Mouse (Mus musculus) forebrain, embryonic 14.5 days (tissue): ENCODE measurements at regions not wholly inside any gene's neighbourhood (a gene's known extent, or its start where the extent isn't known, plus 50 kb on each side); places are given as distances from the start of the nearest gene placed in this dataset.

Experiments used
- ATAC-seq: fragments of 200-750 bp; cut with Nextera tagmentation; 2 replicates; pipeline ENCODE4 v1.8.0; 2017; ENCODE audit warnings: mild to moderate bottlenecking, moderate library complexity
- DNase-seq: peaks from one replicate; pipeline ENCODE4 v3.0.0-alpha.2; 2015; ENCODE audit warnings: low spot score
- H3K27ac ChIP-seq: fragments of 300-500 bp; sonication (generic); 2 replicates; pipeline ENCODE4 v1.5.1; 2014; ENCODE audit warnings: low read depth, mild to moderate bottlenecking, control low read depth, low read length, moderate library complexity
- H3K27me3 ChIP-seq: fragments of 300-500 bp; sonication (generic); replicated peaks from 2 replicates; pipeline ENCODE4 v1.6.1; 2014; ENCODE audit warnings: low read length, control low read depth, mixed read lengths; ENCODE audit not compliant: control insufficient read depth, insufficient read depth
- H3K36me3 ChIP-seq: fragments of 300-500 bp; sonication (generic); 2 replicates; pipeline ENCODE4 v1.6.1; 2014; ENCODE audit warnings: low read length, control low read depth; ENCODE audit not compliant: control insufficient read depth, insufficient read depth
- H3K4me1 ChIP-seq: fragments of 300-500 bp; sonication (generic); 2 replicates; pipeline ENCODE4 v1.6.1; 2014; ENCODE audit warnings: antibody characterized with exemption, low read length, control low read depth; ENCODE audit not compliant: control insufficient read depth, insufficient read depth
- H3K4me2 ChIP-seq: fragments of 300-500 bp; sonication (generic); 2 replicates; pipeline ENCODE4 v1.6.1; 2014; ENCODE audit warnings: mild to moderate bottlenecking, control low read depth, low read length
- H3K4me3 ChIP-seq: fragments of 300-500 bp; sonication (generic); 2 replicates; pipeline ENCODE4 v1.5.1; 2014; ENCODE audit warnings: low read depth, low read length, control low read depth
- H3K9ac ChIP-seq: fragments of 300-500 bp; sonication (generic); 2 replicates; pipeline ENCODE4 v1.6.1; 2014; ENCODE audit warnings: mild to moderate bottlenecking, low read length, control low read depth, moderate library complexity
- H3K9me3 ChIP-seq: fragments of 300-500 bp; sonication (generic); replicated peaks from 2 replicates; pipeline ENCODE4 v1.6.1; 2016; ENCODE audit warnings: low read length, control low read depth, mixed read lengths; ENCODE audit not compliant: control insufficient read depth
- WGBS: fragments of 180-500 bp; shearing (Covaris S2); extraction: QIAGEN DNeasy Blood & Tissue Kit; methylation state at CpG from one replicate; pipeline ENCODE4 v1.1.7; 2014; 5-methylcytosine and 5-hydroxymethylcytosine counted together

DNA sequence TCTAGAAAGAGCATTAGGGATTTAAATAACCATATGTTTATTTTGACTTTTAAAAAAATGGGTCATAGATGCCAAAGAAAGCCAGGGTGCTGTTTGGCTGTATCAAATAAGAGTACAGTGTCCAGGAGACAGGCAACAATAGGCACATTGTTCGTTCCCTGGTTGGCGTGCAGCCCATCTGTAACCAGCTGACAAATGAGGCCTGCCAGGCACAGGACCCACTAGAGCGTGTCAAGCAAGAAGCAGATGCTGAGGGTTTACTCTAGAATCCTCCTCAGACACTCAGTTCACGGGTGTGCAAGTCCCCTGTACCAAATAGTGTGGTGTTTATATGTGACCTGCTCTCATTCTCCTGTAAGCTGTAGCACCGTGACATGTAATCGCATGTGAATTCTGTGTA lies 86.2 kb upstream of the Nck2 start:
- no peak overlapping the region for H3K4me3 ChIP-seq
- H3K27me3 ChIP-seq = no peaks in the 10 kb centered on the region
- no peak overlapping the region for H3K9ac ChIP-seq
- no peak overlapping the region for H3K4me2 ChIP-seq
- H3K27ac ChIP-seq = peak overlapping the region; percentile 33; the same call in 1 of the 2 replicates
- no peaks in the 10 kb centered on the region for H3K9me3 ChIP-seq
- 31% methylated on average over 6 of the region's 6 CpGs for WGBS
- H3K36me3 ChIP-seq = no peaks in the 10 kb centered on the region
- ATAC-seq = peak; percentile 92
- H3K4me1 ChIP-seq = peaks cover 5% of the 10 kb centered on the region; the same call in 1 of the 2 replicates
- peak; percentile 83 for DNase-seq

GRCm38 (mm10) chr1:43359662-43360061 lies 84.7 kb upstream of the Nck2 start:
- peaks cover 5% of the 10 kb centered on the region; the same call in 1 of the 2 replicates for H3K4me1 ChIP-seq

GRCm38 (mm10) chr1:43360291-43360690 lies 84.1 kb upstream of the Nck2 start:
- Histone ChIP-seq H3K36me3 (no peaks in the 10 kb centered on the region), H3K27me3 (no peaks in the 10 kb centered on the region), H3K27ac (no peak overlapping the region), H3K9me3 (no peaks in the 10 kb centered on the region), H3K9ac (no peak overlapping the region), H3K4me2 (no peak overlapping the region), H3K4me3 (no peak overlapping the region), H3K4me1 (peaks cover 5% of the 10 kb centered on the region; the same call in 1 of the 2 replicates)
- ATAC-seq (no peak), DNase-seq (no peak)
- 70% methylated on average over 8 of the region's 8 CpGs for WGBS

More at GRCm38 (mm10) chr1:43359662-43360061, 84.7 kb upstream of the Nck2 start:
- DNase-seq = no peak
- Histone ChIP-seq H3K27me3 (no peaks in the 10 kb centered on the region), H3K9ac (no peak overlapping the region), H3K9me3 (no peaks in the 10 kb centered on the region), H3K4me3 (no peak overlapping the region), H3K4me2 (no peak overlapping the region), H3K36me3 (no peaks in the 10 kb centered on the region), H3K27ac (no peak overlapping the region)
- no peak for ATAC-seq
- 87% methylated on average over 4 of the region's 4 CpGs for WGBS

DNA sequence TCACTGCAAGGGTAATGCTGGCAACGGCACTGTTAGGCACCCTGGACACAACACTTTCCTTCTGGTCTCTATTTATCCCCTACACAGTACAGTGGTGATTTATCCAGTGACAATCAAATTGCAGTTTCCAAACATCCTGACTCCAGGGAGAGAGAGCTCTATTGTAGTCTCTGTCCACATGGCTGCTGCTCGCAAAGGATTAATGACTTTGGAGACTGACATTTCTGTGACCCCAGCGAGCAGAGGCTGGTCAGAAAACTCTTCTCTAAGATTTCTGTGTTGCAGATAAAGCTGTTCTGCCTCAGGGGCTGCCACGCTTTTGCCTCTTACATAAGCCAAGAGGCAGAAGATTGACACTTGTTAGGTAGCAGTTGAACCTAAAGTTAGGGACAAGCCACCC lies 83.6 kb upstream of the Nck2 start:
- Histone ChIP-seq H3K9me3 (no peaks in the 10 kb centered on the region), H3K27ac (no peak overlapping the region), H3K4me1 (peaks cover 5% of the 10 kb centered on the region; the same call in 1 of the 2 replicates), H3K4me2 (no peak overlapping the region), H3K27me3 (no peaks in the 10 kb centered on the region), H3K9ac (no peak overlapping the region), H3K4me3 (no peak overlapping the region), H3K36me3 (no peaks in the 10 kb centered on the region)
- no peak for DNase-seq
- 34% methylated on average over 4 of the region's 4 CpGs for WGBS
- ATAC-seq = no peak

GRCm38 (mm10) chr1:43361455-43361863 lies 82.9 kb upstream of the Nck2 start:
- Histone ChIP-seq H3K9ac (no peak overlapping the region), H3K9me3 (no peaks in the 10 kb centered on the region), H3K4me1 (peaks cover 5% of the 10 kb centered on the region; the same call in 1 of the 2 replicates), H3K36me3 (no peaks in the 10 kb centered on the region), H3K4me3 (no peak overlapping the region), H3K27ac (no peak overlapping the region), H3K27me3 (no peaks in the 10 kb centered on the region), H3K4me2 (no peak overlapping the region)
- DNase-seq = no peak
- ATAC-seq = no peak
- WGBS = 21% methylated on average over 3 of the region's 3 CpGs

- ATAC-seq = no peak
- no peak for DNase-seq
- Histone ChIP-seq H3K4me2 (no peak overlapping the region), H3K4me3 (no peak overlapping the region), H3K36me3 (no peaks in the 10 kb centered on the region), H3K9me3 (no peaks in the 10 kb centered on the region), H3K9ac (no peak overlapping the region), H3K27me3 (no peaks in the 10 kb centered on the region), H3K4me1 (peaks cover 5% of the 10 kb centered on the region; the same call in 1 of the 2 replicates), H3K27ac (no peak overlapping the region)
- 76% methylated on average over 5 of the region's 5 CpGs for WGBS
Observed at GRCm38 (mm10) chr1:43362136-43362535, 82.2 kb upstream of the Nck2 start.

DNA sequence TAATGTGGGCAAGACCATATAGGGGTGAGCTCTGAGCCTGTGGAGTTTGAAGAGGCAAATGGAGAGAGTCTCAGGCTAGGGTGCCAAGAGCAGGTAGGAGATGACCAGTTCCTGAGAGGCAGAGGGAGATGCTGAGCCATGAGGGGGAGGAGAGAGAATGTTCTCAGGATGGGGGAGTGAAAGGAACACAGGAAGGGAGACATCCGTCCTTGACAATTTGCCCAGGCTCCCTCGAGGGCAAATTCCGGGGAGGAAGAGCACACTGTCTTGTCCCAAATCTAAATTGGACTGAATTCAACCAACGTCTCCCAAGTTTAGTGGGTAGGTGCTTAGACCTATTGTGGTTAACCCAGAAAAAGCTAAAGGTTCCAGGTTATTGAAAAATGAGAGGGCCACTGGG lies 81.2 kb upstream of the Nck2 start:
- DNase-seq = no peak
- H3K36me3 ChIP-seq = no peaks in the 10 kb centered on the region
- 92% methylated on average over 4 of the region's 4 CpGs for WGBS
- no peak overlapping the region for H3K9ac ChIP-seq
- H3K4me3 ChIP-seq = no peak overlapping the region
- no peak overlapping the region for H3K27ac ChIP-seq
- no peak for ATAC-seq
- no peak overlapping the region for H3K4me2 ChIP-seq
- H3K27me3 ChIP-seq = no peaks in the 10 kb centered on the region
- no peaks in the 10 kb centered on the region for H3K9me3 ChIP-seq
- H3K4me1 ChIP-seq = peaks cover 3% of the 10 kb centered on the region; the same call in 1 of the 2 replicates

GRCm38 (mm10) chr1:43366433-43366832 lies 77.9 kb upstream of the Nck2 start:
- WGBS = 50% methylated on average over 2 of the region's 2 CpGs
- Histone ChIP-seq H3K4me3 (no peak overlapping the region), H3K9ac (no peak overlapping the region), H3K4me1 (no peaks in the 10 kb centered on the region), H3K9me3 (no peaks in the 10 kb centered on the region), H3K27ac (no peak overlapping the region), H3K36me3 (no peaks in the 10 kb centered on the region), H3K27me3 (no peaks in the 10 kb centered on the region), H3K4me2 (no peak overlapping the region)
- ATAC-seq (peak; percentile 80), DNase-seq (peak; percentile 32)

DNA sequence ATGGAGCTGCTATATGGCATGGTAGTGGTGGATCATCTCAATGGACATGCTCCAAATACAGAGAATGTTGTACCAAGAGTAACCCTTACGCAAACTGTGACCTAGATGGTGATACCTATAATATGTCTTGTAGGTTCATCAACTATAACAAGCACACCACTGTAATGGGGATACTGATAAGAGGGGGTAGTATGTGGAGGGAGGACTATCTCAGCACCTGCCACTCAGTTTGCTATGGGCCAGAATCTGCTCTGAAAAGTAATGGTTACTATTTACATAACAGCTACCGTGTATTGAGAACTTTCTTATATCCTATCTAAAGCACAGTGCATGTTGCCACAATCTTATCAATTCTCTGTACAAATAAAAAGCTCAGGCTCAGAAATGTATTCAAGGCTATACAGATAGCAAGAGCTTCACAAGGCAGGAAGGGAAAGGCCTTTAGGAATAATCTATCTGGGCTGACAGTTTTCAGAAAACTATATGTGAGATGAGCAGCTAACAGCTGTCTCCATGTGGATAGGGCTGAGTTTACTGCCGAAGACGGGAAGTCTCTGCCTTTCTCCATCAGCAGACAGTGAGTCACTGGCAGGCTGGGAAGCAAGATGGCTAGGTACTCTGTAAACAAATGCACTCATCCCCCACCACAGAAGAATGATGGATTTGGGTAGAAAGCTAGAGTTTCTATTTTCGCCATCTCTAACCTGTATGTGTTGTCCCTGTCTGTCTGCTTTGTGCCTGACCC lies 77.1 kb upstream of the Nck2 start:
- no peak overlapping the region for H3K9ac ChIP-seq
- H3K4me1 ChIP-seq = no peaks in the 10 kb centered on the region
- H3K36me3 ChIP-seq = no peaks in the 10 kb centered on the region
- H3K4me2 ChIP-seq = no peak overlapping the region
- H3K4me3 ChIP-seq = no peak overlapping the region
- ATAC-seq (no peak), DNase-seq (no peak)
- no peaks in the 10 kb centered on the region for H3K27me3 ChIP-seq
- H3K27ac ChIP-seq = no peak overlapping the region
- H3K9me3 ChIP-seq = no peaks in the 10 kb centered on the region
- WGBS = 92% methylated on average over 5 of the region's 5 CpGs
